Mouse (Mus musculus) urinary bladder, postnatal 14 days (tissue): ENCODE data around the gene Kcnn4.

Source experiments
- DNase-seq: peaks from one replicate; pipeline ENCODE4 v3.0.0; 2021; ENCODE audit warnings: low spot score

The Kcnn4 gene

GRCm38 (mm10) chr7:24425919-24426318 is 55.9 kb downstream of the Kcnn4 start:
- DNase-seq = no peak

GRCm38 (mm10) chr7:24427168-24427567 is 57.1 kb downstream of the Kcnn4 start:
- no peak for DNase-seq

DNA sequence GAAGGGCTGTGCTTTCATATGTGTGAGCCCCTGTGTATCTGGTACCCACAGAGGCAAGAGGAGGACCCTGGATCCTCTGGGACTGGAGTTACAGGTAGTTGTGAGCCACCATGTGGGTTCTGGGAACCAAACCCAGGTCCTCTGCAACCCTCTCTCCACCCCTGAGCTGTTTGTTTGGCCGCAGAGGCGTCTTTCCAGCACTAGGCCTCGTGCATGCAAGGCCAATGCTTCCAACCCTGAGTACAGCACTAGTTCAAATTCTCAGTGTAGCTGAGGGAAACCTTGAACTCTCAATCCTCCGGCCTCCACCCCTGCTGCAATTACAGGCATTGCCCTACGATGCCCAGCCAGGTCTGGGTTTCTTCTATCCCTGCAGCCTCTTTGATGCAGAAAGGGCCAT is 58.7 kb downstream of the Kcnn4 start:
- no peak for DNase-seq

GRCm38 (mm10) chr7:24429413-24430112 is 59.5 kb downstream of the Kcnn4 start:
- DNase-seq = no peak

- no peak for DNase-seq
These were observed 60.7 kb downstream of the Kcnn4 start for GRCm38 (mm10) chr7:24430551-24431345.

DNA sequence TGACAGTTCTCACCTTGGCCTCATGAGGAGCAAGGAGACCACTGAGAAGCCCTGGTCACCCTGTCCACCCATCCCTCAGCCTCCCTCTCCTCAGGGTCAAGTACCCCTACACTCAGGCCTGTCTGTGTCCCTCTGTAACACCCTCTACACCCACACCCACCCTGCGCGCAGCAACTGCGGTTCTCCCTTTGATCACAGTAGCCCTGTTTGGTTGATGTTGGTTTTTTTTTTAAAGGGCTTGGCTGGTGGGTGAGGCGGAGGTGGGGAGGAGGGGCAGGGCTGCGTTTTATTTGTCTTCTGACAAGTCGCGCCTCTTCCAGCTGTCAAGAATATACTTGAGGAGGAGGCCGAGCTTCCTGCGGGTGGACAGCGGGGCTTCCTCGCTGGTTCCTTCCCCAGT is 61.6 kb downstream of the Kcnn4 start:
- no peak for DNase-seq

- no peak for DNase-seq
These were observed 65.2 kb downstream of the Kcnn4 start for GRCm38 (mm10) chr7:24435305-24435704.
